Mouse (Mus musculus) stomach, postnatal 0 days (tissue): ENCODE data around the gene Ankfy1.

Source experiments
- CTCF ChIP-seq: IDR thresholded peaks from 2 replicates; pipeline ENCODE4 v1.5.1; 2016; ENCODE audit warnings: antibody characterized with exemption, low read depth, mild to moderate bottlenecking, moderate library complexity
- EP300 ChIP-seq: optimal IDR thresholded peaks from 2 replicates; pipeline ENCODE3; 2016; ENCODE audit warnings: antibody characterized with exemption

- no peak for TF ChIP-seq CTCF
- no peak for TF ChIP-seq EP300
Observed at GRCm38 (mm10) chr11:72712721-72713120, 22.9 kb downstream of the Ankfy1 start.
